Mouse (Mus musculus) brain, embryonic 14.5 days (tissue): ENCODE results near the gene Osbpl3.

Experiments
- CTCF ChIP-seq: fragments of 200-500 bp; IDR thresholded peaks from 2 replicates; pipeline ENCODE4 v1.5.1; 2012; ENCODE audit warnings: inconsistent platforms, mild to moderate bottlenecking, moderate library complexity, borderline replicate concordance; ENCODE audit not compliant: insufficient read depth, insufficient read length; ENCODE audit errors: extremely low read depth
- POLR2A ChIP-seq: fragments of 200-500 bp; IDR thresholded peaks from 2 replicates; pipeline ENCODE4 v1.6.1; 2012; ENCODE audit warnings: mild to moderate bottlenecking, inconsistent platforms, borderline replicate concordance; ENCODE audit not compliant: poor library complexity, insufficient read depth, insufficient read length, severe bottlenecking; ENCODE audit errors: extremely low read depth

GRCm38 (mm10) chr6:50415431-50415830 lies 40.6 kb downstream of the Osbpl3 start:
- TF ChIP-seq POLR2A (no peak), CTCF (no peak)
